Mouse (Mus musculus): ENCODE results near the gene Zfp282. TPM values are rescaled to one million over a fixed set of nuclear protein-coding genes. Genes with fewer than 3 reads are reported as not detected.

Zfp282 gene
- total RNA-seq, 2 experiments from 2014 or later, result 7.7 to 8.0 TPM

Other genes with a start within 250 kb of the Zfp282 start
- gene Pdia4, start 63.8 kb upstream of the Zfp282 start, total RNA-seq (2021), result 10 to 100 TPM; 83.4 to 86.3 TPM
- gene Zfp786, start 46.3 kb upstream of the Zfp282 start, total RNA-seq (2021), result 1 to 10 TPM in 1 of 2 experiments, under 1 TPM in 1; 0.77 to 1.7 TPM
- gene Zfp398, start 41.5 kb upstream of the Zfp282 start, total RNA-seq (2021), result 10 to 100 TPM in 1 of 2 experiments, 1 to 10 TPM in 1; 8.8 to 12.3 TPM
- 10 to 100 TPM; 12.8 to 15.0 TPM for gene Zfp212, start 43.3 kb downstream of the Zfp282 start, total RNA-seq (2021)
- 1 to 10 TPM; 5.1 to 5.7 TPM for gene Zfp956, start 76.2 kb downstream of the Zfp282 start, total RNA-seq (2021)
- 10 to 100 TPM; 18.9 to 26.0 TPM for gene Zfp777, start 171.7 kb downstream of the Zfp282 start, total RNA-seq (2021)
- 10 to 100 TPM; 22.8 to 25.6 TPM for gene Zfp746, start 209.4 kb downstream of the Zfp282 start, total RNA-seq (2021)